Mouse (Mus musculus) heart, adult 18-20 months (tissue): ENCODE measurements around the gene Serinc4. TPM values are rescaled to one million over a fixed set of nuclear protein-coding genes. Genes with fewer than 3 reads are reported as not detected.

Source experiments
- microRNA-seq, 2 experiments: library from miRNA; unstranded; fragments of <30 nt; microRNA quantifications; one replicate each; pipeline ENCODE4 v1.2.0; 2022
- total RNA-seq, 2 experiments: library from RNA; stranded (reverse); gene quantifications; 2 replicates each; pipeline ENCODE4 v1.2.3; 2021

Serinc4 gene
- total RNA-seq, 2 experiments from 2014 or later, result not detected

Small RNAs within 50 kb of the gene (microRNA-seq; reads per million reads assigned to microRNA genes)
- 0 reads per million in 2 experiments for gene Gm22953

Other genes starting within 250 kb of the Serinc4 start
- gene Trp53bp1, start 185.4 kb downstream of the Serinc4 start, total RNA-seq, result 10 to 100 TPM; 28.1 to 28.4 TPM
- gene Map1a, start 167.2 kb downstream of the Serinc4 start, total RNA-seq, result 1 to 10 TPM; 3.5 to 3.8 TPM
- gene Ppip5k1, start 101.4 kb downstream of the Serinc4 start, total RNA-seq, result 10 to 100 TPM; 87.5 to 93.6 TPM
- gene Ckmt1, start 99.1 kb downstream of the Serinc4 start, total RNA-seq, result 1 to 10 TPM; 1.2 to 2.7 TPM
- gene Strc, start 69.6 kb downstream of the Serinc4 start, total RNA-seq, result not detected
- gene Pdia3, start 43.0 kb downstream of the Serinc4 start, total RNA-seq, result 100 to 1,000 TPM; 113 to 144 TPM
- 1 to 10 TPM; 3.1 to 4.4 TPM for gene Catsper2, start 43.0 kb downstream of the Serinc4 start, total RNA-seq
- under 1 TPM in 1 of 2 experiments, not detected in 1; 0.57 TPM for gene Ell3, start 12.5 kb downstream of the Serinc4 start, total RNA-seq
- gene Serf2, start 7.6 kb downstream of the Serinc4 start, total RNA-seq, result 100 to 1,000 TPM; 366 to 459 TPM
- gene Hypk, start 3.5 kb downstream of the Serinc4 start, total RNA-seq, result 10 to 100 TPM; 17.8 to 23.7 TPM
- 10 to 100 TPM; 29.3 to 31.7 TPM for gene Mfap1b, start 17.3 kb upstream of the Serinc4 start, total RNA-seq
- gene Mfap1a, start 49.9 kb upstream of the Serinc4 start, total RNA-seq, result 10 to 100 TPM; 31.7 to 39.0 TPM
- gene Wdr76, start 49.9 kb upstream of the Serinc4 start, total RNA-seq, result 1 to 10 TPM; 2.9 to 3.5 TPM